Mouse (Mus musculus): ENCODE measurements around the gene Mrpl33.

DNA sequence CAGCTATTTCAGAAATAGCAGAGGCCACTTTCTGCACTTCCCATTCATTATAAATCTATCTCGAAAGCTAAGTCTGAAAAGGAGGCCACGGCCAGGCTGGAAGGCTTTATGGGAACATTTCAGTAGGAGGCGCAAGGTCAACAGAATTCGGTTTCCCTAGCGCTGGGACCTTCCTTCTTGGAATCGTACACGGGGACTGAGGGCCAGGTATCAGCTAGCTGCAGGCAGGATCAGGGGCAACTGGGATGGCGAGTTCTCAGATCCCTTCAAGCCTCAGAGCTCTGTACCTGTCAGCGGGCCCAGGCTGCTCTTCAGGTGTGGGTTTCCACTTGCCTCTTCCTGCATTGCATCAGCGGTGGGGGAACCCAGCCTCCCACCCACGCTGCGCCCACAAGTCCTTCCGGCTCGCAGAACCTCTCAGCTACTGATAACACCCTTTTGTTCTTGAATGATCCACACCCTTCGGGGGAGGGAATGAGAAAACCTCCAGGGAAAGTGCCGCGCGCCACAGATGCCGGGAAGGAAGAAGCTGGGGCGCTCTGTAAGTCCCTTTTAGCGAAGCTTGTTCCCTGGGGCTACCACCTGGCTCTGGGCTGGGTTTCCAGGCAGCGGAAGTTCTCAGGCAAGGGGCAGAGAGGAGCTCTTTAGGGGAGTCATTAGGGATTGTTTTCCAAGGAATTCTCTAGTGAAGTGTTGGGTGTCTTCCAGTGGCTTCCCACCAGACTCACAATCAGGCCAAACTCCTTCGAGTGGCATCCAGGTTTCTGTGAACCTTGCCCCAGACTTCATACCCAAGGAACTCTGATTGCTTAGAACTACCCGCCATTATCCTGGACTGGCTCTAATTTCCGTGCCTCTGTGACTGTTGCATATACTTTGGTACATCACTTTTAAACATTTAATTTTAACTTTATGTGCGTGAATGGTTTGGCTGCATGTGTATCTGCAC, at the start of gene Mrpl33:
- TF ChIP-seq CTCF (IDR thresholded peaks at IDR 0.05; ENCODE audit: low read depth) (peak; percentile 29; the same call in 1 of the 2 replicates), EP300 (IDR thresholded peaks at IDR 0.05; ENCODE audit: low read depth) (no peak)

All from liver, postnatal 0 days (tissue).